Mouse (Mus musculus) MEL (cell line): ENCODE data around the gene Rasa1.

Source experiments
- BHLHE40 ChIP-seq: IDR thresholded peaks from 2 replicates; pipeline ENCODE4 v1.6.1; 2012; ENCODE audit warnings: low read depth, mild to moderate bottlenecking, inconsistent platforms, low read length, improper control_type of control experiment, borderline replicate concordance
- CHD2 ChIP-seq: IDR thresholded peaks from 2 replicates; pipeline ENCODE4 v1.6.1; 2011; ENCODE audit warnings: low read length, improper control_type of control experiment
- CTCF ChIP-seq, 3 experiments: IDR thresholded peaks in 2 of 3; conservative IDR thresholded peaks in 1 of 3; 2 replicates each; pipeline ENCODE4 v1.5.1; 2011 to 2012; ENCODE audit warnings: low read length in 3 of 3, low read depth in 2 of 3, mild to moderate bottlenecking in 2 of 3, improper control_type of control experiment in 1 of 3, inconsistent platforms in 1 of 3, mixed read lengths in 1 of 3, moderate library complexity in 1 of 3; ENCODE audit not compliant: control insufficient read depth in 1 of 3, insufficient read depth in 1 of 3, poor library complexity in 1 of 3, severe bottlenecking in 1 of 3
- ELF1 ChIP-seq: IDR thresholded peaks from 2 replicates; pipeline ENCODE4 v1.6.1; 2014; ENCODE audit warnings: low read depth, mild to moderate bottlenecking, inconsistent platforms, low read length, improper control_type of control experiment, moderate library complexity
- EP300 ChIP-seq, 2 experiments: IDR thresholded peaks; 2 replicates each; pipeline ENCODE4 v1.6.1; 2011; ENCODE audit warnings: improper control_type of control experiment in 2 of 2, low read length in 2 of 2, low read depth in 1 of 2, mild to moderate bottlenecking in 1 of 2
- GATA1 ChIP-seq: IDR thresholded peaks from 2 replicates; pipeline ENCODE4 v1.6.1; 2011; ENCODE audit warnings: low read depth, low read length, improper control_type of control experiment
- MAFK ChIP-seq: IDR thresholded peaks from 2 replicates; pipeline ENCODE4 v1.6.1; 2011; ENCODE audit warnings: low read depth, mild to moderate bottlenecking, low read length, improper control_type of control experiment, borderline replicate concordance
- MAX ChIP-seq: IDR thresholded peaks from 2 replicates; pipeline ENCODE4 v1.6.1; 2011; ENCODE audit warnings: low read length, improper control_type of control experiment
- MEF2A ChIP-seq: IDR thresholded peaks from 2 replicates; pipeline ENCODE4 v1.6.1; 2014; ENCODE audit warnings: low read depth, mild to moderate bottlenecking, inconsistent platforms, low read length, improper control_type of control experiment; ENCODE audit not compliant: poor library complexity, insufficient replicate concordance, severe bottlenecking; ENCODE audit errors: extremely low read depth
- POLR2A ChIP-seq, 2 experiments: IDR thresholded peaks; 2 replicates each; pipeline ENCODE4 v1.6.1; 2011 to 2012; ENCODE audit warnings: low read length in 2 of 2, mild to moderate bottlenecking in 2 of 2, control low read depth in 1 of 2, improper control_type of control experiment in 1 of 2, low read depth in 1 of 2, moderate library complexity in 1 of 2; ENCODE audit not compliant: control insufficient read depth in 1 of 2, insufficient read depth in 1 of 2, poor library complexity in 1 of 2
- USF1 ChIP-seq: IDR thresholded peaks from 2 replicates; pipeline ENCODE4 v1.6.1; 2014; ENCODE audit warnings: low read depth, mild to moderate bottlenecking, inconsistent platforms, low read length, improper control_type of control experiment, moderate library complexity
- USF2 ChIP-seq, 2 experiments: IDR thresholded peaks; 2 replicates each; pipeline ENCODE4 v1.6.1; 2011 to 2012; ENCODE audit warnings: improper control_type of control experiment in 2 of 2, low read length in 2 of 2, borderline replicate concordance in 1 of 2, inconsistent platforms in 1 of 2, low read depth in 1 of 2, mild to moderate bottlenecking in 1 of 2; ENCODE audit not compliant: insufficient read depth in 1 of 2
- ZMIZ1 ChIP-seq: IDR thresholded peaks from 2 replicates; pipeline ENCODE4 v1.6.1; 2012; ENCODE audit warnings: low read depth, mild to moderate bottlenecking, inconsistent platforms, low read length, improper control_type of control experiment, moderate library complexity

GRCm38 (mm10) chr13:85288574-85288842 is 422 bp downstream of the Rasa1 start:
- no peak for TF ChIP-seq CTCF (IDR thresholded peaks at IDR 0.05 in 2 of 3, conservative IDR thresholded peaks at IDR 0.05 in 1 of 3; ENCODE audit: control insufficient read depth in 1 of 3, insufficient read depth in 1 of 3, low read depth in 2 of 3, low read length in 3 of 3, poor library complexity in 1 of 3, severe bottlenecking in 1 of 3)
- no peak for TF ChIP-seq GATA1
- no peak for TF ChIP-seq USF2 (IDR thresholded peaks at IDR 0.05; ENCODE audit: borderline replicate concordance in 1 of 2, insufficient read depth in 1 of 2, low read depth in 1 of 2, low read length in 2 of 2)
- no peak for TF ChIP-seq CHD2
- no peak for TF ChIP-seq USF1
- TF ChIP-seq ELF1 = no peak
- no peak for TF ChIP-seq MEF2A
- no peak for TF ChIP-seq BHLHE40
- TF ChIP-seq POLR2A (IDR thresholded peaks at IDR 0.05; ENCODE audit: control insufficient read depth in 1 of 2, insufficient read depth in 1 of 2, low read depth in 1 of 2, low read length in 2 of 2, poor library complexity in 1 of 2) = no peak; a peak in 1 of 4 replicates
- no peak for TF ChIP-seq EP300 (IDR thresholded peaks at IDR 0.05; ENCODE audit: low read depth in 1 of 2, low read length in 2 of 2)
- TF ChIP-seq MAFK = no peak
- TF ChIP-seq MAX = no peak
- no peak for TF ChIP-seq ZMIZ1
